Mouse (Mus musculus) cerebellum, adult 11-12 months (tissue): ENCODE results near the gene Cd151.

Experiments used
- DNase-seq: peaks from one replicate; pipeline ENCODE4 v3.0.0; 2022

Gene Cd151

DNA sequence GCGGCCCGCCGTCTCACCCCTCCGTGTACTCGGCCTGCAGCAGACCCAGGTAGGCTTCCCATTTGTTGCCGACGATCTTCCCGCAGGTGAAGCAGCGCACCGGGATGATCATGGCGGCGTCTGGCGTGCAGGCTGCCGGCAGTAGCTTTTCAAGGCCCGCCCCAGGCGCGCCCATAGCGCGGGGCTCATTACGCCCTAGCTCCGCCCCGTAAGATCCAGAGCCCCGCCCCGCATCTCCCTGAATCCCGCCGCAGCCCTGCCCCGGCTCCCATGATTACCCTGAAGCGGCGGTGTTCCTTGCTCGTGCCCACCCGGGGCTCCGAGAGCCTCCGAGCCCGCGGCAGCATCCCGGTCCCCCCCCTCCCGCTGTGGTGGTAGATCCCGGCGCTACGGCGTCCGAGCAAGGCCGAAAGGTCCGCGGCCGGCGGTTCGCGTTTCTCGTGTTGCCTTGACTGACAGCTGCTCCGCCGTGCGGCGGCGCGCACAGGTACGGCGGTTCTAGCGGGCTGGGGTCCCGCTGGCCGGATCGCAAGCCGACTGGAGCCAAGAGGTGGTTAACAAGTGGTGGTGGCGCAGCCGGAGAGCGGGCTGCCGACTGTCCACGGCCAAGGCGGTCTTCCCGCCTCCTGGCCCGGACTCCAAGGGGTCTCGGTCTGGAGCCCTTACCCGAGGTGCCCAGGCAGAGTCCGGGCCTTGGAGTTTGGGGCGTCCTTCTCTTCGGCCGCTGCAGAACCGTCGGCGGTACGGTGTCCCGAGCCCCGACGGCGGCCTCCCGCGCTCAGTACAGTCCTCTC lies 8.0 kb downstream of the Cd151 start, which contains the start of the genes Polr2l and Tspan4:
TSS of gene Polr2l (minus strand) at position 122 of the 794 bp plus-strand sequence.
TSS of gene Tspan4 (plus strand) at position 230 of the 794 bp plus-strand sequence.
- DNase-seq, result peak; percentile 84

DNA sequence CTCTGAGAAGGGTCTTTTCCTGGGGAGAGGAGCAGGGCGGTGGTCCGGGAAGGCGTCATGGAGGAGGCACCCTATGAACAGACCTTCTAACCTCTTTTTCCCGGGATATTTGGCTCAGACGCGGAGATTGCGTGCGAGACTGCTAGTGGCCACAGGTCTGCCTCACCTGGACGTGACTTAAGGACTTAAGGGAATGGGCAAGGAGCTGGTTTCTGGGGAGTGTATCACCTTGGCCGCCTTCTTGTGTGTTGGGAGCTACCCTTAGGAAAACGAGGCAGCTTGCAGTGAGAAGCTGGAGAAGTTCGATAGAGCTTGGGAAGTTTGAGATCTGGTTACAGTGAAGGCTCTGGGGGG lies 8.6 kb downstream of the Cd151 start:
- DNase-seq, result peak; percentile 57

DNA sequence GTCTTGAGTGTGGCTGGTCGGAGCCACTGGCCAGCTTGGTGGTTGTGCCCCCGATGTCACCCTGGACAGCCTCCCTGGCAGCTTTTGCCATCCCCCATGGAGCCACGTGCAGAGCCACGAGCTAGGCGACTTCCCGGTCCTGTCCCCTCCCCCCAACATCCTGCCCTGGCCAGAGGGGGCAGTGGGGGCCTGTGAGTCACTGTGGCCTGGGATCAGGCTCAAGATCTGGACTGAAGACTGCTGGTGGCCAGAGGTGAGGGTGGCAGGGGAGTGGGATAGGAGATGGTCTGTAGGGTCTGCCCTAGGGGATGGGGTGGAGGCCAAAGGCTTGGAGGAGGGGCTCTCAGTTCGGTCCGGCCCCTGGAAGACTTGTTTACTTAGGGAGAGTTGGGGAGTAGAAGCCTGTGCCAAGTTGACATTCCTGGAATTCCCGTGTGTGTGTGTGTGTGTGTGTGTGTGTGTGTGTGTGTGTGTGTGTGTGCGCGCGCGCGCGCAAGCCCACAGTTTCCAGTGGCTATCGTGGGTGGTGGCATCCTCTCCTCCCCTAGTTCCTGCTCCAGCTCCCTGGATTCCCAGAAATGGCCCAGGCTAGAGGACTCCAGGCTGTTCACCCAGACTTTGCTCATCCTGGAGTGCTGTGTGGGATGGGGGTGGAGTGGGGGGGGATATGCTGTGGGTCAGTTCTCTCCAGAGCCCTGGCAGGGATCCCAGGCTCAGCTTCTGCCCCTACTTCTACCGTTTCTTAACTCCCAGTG lies 9.2 kb downstream of the Cd151 start:
- DNase-seq, result peak; percentile 78

DNA sequence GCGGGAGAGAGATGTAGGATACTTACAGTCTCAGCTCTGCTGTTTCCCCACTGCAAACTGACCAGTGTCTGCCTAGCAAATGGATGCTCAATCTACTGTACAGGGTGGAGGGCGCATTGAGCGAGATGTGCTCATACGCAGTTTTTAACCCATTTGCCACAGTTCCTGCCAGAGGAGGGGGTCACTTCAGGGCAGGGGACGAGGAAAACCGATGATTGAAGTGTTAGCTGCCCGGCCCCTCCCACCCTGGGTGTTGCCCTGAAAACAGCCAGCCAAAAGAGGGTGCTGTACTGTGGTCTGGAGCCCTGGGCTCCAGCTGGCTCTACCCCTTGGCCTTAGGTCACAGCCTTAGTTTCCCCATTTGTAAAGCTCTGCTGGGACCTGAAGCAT lies 9.8 kb downstream of the Cd151 start:
- DNase-seq, result no peak

DNA sequence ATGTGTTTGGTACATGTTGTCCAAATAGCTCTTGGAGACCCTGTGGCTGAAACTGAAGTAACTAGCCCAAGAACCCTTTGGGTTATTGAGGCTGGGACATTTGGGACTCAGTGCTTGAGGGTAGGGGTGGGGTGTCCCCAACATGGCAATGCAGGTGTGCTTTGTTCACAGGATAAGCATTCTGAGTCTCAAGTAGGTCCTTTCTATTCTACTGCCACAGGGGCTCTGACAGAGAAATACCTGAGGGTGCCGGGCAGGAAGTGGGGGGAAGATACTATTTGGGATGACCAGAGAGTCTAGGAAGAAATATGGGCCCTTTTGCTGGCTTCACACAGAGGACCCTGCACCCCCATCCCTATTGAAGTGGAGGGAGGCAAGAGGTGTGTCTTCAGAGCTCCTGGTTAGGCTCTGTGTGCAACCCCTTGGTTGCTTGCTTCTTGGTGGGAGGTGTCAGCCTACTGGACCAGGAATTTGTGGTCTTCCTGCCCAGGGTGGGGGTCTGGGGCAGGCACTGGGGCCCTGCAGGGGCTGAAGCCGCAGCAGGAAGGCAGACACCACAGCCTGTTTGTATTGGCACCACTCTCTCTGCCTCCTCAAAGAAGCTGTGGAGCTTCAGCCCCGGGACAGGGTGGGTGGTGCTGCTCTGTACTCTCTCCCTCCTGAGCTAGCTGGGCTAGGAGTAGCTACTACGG lies 10.5 kb downstream of the Cd151 start:
- DNase-seq, result no peak

DNA sequence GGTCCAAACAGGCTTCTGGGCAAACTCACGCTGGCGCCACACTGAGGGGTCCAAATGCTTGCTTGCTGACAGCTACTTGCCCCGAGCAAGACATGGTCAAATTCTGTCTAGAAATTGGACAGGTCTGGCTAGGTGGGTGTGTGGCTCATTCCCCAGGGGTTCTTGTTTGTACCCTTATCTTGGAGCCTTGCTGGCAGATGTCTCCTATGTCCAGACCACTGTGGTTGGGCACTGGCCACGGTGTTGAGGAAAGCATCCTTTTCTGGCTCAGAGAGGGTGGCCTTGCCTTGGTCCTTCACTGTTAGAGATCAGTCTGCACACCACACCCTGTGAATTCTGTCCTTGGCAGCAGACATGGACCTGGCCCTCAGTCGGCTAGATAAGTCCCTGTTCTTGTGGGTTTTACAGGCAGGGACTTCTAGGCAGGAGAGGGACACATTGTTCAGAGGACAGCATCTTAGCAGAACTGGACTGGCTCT lies 11.1 kb downstream of the Cd151 start:
- no peak for DNase-seq

DNA sequence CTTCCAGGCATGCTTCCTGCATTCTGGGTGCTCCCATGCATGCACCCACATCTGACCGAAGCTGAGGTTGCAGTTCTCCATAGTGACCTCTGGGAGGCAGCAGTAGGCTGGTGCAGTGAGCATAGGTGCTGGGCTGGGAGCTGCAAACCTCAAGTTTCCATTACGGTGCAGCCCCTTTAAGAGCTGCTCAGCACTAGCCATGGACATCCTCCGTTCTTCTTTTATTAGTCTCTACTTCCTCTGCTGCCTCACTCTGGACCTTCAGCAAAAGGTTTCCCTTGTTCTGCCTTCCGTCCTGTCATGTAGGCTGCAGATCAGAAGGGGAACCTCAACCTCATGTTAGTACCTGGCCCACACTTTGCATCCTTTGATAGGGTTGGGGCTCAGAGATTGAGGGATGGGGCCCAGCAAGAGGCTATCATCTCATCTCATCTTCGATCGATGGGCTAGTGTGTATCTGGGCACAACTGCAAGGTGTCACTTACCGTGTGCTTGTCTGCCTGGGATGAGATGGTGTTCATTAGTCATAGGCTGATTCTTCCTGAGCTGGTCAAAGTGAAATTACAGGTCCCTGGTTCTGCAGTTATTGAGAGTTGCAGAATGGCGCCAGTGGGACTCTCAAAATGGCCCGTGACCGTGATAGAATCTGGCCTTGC lies 13.8 kb downstream of the Cd151 start:
- DNase-seq, result peak; percentile 88

DNA sequence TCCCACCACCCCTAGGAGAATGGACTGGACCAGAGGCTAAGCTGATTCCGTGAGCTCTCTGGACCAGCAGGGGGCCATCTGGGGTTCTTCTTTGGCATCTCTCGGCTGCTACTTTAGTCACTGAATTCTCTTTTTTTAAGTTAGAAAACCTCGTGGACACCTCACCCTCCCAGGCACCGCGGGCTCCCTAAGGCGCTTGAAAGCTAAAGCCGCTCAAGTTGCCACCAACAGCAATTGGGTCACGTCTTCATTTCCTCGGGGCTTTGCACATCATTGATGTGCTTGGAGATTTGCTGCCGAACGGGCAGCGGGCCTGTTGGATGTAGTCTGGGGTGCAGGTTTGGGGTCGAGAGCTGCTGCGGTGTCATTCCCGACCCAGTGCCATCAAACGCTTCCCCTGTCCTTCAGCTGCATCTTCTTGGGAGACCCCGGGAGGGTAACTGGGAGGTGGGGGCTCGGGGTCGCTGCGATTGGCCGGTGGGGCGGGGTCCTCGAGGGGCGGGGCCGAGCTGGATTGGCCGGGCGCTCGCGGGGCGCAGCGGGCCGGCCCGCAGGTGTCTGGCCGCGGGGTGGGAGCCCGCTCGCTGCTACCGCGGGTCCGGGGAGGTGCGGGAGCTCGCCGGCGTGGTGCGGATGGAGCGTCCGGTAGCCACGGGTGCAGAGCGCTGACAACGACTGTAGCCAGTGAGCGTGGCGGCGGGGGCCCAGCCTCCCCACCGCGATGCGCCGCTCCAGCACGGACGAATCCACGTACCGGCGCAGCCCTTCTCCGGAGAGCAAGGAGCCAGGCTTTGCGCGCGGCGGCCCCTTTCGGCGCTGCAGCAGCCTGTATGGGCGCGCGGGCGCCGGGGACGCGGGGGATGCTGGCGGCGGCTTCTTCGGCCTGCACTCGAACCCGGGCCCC lies 14.6 kb downstream of the Cd151 start:
- DNase-seq, result peak; percentile 82

DNA sequence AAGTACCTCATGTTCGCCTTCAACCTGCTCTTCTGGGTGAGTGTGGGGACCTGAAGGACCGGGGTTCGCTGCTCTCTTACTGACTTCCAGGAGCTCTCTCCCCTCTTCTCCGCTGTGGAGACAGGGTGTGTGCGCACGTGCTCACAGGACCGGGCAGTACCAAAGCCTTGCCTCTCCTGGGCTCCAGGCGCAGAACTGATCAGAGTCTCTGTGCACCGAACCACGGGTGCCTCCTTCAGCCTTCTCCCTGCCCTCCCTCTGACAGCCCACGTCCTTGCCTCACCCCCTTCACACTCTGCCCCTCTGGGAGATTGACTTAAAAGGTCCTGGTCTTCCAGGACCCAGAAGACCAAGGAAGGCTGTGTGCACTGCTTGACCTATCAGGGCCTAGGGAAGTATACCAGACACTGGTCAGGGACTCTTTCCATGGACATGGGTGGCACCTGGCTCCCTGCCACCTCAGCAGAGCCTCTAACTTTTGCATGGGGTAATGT lies 15.4 kb downstream of the Cd151 start:
- peak; percentile 74 for DNase-seq

DNA sequence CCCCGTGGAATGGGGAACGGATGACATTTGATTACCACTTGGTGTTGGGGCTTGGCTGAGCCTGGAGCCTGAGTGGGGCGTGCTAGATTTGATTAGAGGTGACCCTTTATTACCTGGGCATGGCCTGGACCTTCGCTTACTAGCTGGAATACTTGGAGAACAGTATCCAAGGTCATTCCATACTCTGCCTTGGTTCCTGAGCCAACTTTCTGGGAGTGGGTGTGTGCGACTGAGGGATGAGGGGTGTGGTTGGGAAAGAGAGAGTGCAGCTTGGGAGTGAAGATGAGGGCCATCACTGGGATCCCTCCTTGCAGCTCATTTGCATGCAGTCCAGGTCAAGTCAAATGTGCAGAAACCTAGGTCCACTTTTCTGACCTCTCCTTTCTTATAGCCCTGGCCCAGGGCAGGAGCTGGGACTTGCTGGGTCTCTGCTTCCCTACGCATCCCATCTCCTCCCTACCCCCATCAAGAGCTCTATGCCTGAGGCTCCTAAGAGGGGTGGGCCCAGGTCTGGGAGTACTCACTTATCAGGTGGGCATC lies 16.0 kb downstream of the Cd151 start:
- peak; percentile 67 for DNase-seq

DNA sequence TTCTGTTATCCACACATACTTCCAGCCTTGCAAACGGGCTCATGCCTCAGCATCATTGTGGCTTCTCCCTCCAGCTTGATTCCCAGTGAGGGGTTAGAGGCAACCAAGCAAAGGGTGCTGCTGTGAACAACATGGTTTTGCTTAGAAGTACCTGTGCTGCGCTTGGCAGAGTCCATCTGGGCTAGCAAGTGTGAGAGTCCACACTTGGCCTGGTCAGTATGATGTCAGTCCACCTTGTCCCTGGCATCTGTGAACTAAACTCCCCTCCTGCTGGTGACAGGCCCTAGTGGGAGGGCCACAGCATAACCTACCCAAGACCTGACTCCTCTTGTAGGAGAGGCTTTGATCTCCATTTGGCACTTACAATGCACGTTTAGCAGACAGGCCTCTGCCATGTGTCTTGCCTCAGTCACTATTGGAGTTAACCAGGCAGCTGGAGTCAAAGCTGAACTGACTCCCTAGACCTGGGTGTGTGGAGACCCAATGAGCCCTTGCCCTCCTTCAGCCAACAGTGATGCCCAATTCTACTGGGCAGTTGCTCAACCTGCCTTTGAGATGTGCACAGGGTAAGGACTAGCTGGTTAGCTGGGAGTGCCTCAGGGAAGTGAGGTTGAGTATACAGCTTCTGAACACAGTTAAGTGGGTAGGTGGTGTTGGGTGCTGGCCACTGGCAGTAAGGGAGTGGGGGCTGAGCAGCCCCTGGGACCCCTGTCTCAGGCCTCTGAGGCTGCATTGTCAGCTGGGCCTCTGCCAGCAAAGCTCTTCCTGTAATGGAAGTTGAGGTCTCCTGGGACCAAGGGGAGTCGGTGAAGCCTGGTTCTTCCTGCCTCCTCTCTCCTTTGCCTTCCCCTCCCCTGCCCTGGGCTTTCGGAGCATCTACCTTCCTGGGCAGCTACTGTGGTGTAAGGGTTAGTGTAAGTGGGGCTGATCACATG lies 17.3 kb downstream of the Cd151 start:
- peak; percentile 76 for DNase-seq

DNA sequence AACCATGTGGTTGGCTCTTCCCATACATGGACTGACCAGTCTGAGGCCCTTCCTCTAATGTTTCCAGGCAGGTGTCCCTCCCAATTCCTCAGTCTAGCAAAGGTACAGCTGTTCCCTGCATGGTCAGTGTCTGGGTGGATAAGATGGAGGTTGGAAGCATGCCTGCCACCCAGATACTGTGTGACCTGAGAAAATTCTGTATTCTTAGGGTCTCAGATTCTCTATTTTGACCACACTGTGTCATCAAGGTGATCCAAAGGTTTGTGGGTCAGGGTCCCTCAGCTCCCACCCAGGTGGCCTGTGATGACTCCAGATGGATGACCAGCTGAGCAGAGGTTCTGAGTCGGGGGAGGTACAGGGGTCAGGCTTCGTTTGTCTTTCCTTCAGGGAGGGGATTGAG lies 18.0 kb downstream of the Cd151 start:
- DNase-seq, result no peak

DNA sequence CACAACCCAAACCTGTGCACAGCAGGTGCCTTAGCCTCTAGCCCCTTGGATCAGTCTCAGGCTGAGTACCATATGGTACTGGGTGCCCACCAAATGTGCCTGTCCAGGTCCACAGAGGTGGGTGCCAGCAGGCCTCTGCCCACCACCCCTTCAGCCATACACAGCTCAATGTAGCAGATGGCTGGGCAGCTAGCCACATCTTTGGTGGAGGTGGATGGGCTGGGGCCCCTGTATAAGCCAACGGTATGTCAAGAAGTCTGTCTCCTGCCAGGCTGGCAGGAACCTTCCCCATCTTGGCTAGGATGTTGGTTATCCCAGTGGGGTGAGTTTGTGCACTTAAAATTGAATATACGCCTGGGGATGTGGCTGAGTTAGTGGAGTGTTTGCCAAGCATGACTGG lies 18.4 kb downstream of the Cd151 start:
- peak; percentile 98 for DNase-seq

DNA sequence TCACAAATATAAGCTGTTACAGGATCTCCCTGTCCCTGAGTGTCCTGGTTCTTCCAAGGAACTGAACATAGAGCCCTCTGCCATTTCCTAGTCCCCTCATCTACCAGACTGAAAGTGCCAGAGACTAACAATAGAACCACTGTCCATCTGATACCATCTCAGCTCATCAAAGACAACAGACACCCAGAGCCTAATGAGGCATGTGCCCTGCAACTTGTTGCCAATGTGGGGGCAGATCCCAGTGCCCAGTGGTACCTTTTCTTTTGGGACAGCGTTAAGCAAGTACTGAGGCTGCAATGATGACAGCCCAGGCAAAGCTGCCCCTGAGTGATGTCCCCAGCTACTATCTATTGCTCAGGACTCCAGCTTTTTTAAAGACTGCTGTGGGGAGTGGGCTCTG lies 19.0 kb downstream of the Cd151 start:
- peak; percentile 65 for DNase-seq

DNA sequence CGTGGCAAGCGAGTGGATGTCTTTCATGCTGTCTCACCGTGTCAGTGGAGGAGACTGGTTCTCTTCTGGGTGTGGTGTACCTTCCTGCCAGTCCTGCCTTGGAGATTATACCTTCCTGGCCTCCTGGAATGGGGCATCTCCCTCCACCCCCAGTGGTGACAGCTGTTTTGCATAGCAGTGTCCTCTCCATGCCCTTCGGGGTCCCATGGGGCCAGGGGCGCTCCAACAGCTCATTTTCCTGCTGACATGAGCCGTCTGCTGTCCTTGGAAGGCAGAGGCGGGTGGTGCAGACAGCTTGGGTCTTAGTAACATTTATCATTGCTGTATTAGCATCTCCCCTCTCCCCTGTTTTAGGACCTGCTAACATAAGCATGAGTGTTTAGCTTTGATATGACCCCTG lies 19.9 kb downstream of the Cd151 start:
- DNase-seq, result no peak

DNA sequence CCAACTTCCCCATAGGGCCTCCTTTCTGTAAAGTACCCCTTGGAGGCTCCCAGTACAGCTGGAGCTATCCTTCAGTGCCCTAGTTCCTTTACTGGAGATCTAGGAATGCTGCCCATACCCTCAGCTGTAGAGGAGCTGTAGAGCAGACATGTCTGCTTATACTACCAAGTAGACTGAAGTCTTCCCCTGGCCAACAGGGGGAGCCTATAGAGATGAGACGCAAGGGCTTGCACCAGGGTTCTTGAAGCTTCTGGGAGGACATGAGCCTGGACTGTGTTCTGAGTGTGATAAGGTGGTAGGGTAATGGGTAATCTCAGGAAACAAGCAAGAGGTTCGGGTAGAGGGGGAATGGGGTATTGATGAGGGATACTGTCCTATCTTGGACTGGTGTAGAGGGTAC lies 24.0 kb downstream of the Cd151 start:
- DNase-seq, result no peak

DNA sequence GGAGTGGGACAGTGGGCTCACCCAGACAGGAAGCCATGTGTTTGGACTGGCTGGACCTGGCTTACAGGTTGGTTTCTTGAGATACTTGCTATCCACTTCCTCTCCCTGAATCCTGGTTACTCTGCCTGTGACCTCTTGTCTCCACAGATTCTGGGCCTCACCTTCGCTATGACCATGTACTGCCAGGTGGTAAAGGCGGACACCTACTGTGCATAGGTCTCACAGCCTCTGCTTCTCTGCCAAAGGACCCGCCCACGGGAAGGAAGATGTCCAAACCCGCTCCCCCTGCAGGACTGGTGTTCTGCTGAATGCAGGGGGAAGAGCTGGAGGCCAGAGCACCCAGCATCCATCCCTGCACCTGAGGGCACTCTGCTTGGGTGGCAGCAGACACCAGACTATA lies 25.5 kb downstream of the Cd151 start:
- peak; percentile 82 for DNase-seq

DNA sequence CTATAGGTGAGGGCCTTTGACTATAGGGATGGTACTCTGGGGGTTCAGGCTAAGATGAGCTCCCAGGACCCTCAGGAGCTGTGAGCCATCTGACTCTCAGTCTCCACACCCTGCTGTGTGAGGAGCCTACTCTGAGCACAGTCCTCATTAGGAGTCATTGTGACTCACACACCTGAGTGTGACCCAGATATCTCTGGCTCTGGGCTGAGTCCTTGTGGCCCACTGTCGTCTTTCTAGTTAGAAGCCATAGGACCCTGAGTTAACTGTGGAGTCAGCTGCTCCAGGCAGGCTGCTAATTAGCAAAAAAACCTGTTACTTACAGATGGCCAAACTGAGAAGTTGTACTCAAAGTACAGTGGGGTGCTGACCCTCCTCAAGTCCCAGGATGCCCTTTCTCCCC lies 26.5 kb downstream of the Cd151 start:
- DNase-seq, result no peak

DNA sequence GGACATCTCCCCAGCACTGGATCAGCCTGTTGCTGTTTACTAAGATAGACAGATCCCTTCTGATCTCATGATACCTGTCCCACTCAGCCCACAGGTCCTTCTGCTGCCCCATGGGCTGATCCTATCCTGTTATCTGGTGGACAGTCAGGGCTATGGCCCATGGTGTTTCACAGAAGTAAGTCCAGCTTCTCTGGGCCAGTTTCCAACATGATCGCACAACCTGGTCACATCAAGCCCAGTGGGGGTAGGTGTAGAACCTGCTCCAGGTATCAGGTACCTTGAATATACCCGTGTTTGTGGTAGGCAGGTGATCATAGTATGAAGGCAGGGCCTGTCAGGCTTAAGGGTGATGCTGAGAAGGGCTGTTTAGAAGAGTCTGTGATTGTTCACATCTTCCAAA lies 28.2 kb downstream of the Cd151 start:
- no peak for DNase-seq

DNA sequence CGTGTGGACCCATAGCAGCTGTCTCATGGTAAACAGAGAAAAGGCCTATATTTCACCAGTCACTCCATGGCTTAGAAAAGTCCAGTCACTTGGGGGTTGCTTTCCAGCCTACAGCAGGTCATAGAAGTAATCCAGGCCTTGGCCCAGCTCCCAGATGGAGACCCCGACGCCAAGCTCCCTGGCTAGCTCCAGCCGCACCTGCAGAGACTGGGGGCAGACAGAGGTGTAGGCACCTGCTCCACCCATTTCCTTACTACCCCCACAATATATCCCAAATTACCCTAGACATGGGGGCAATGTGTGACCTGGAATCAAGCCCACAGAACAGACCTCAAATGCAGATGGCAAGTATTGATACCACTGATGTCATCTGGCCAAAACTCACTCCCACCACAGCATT lies 28.7 kb downstream of the Cd151 start:
- no peak for DNase-seq
